Mouse (Mus musculus): ENCODE results near the gene Ncapd3.
A peak's percentile ranks its signal among the peaks of the same experiment; 100 is the strongest.

Ncapd3 gene

DNA sequence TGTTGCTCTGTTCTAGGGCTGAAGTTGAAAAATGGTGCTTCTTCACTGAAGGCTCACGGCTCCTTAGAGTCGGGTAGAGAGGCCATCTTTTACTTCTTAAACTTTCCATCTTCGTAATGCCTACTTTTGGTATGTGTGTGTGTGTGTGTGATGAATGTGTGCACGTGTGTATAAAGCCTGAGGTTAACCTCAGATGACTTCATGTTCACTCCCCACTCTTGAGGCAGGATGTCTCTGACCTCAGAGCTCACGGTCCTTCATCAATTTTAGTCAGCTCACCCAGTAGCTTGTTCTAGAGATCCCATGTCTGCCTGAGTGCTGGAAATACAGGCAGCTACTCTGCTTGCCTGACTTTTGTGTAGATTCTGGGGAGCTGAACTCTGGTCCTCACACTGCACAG, 13.9 kb downstream of the Ncapd3 start:
- DNase-seq (ENCODE audit: low read depth, low spot score), result no peak

DNA sequence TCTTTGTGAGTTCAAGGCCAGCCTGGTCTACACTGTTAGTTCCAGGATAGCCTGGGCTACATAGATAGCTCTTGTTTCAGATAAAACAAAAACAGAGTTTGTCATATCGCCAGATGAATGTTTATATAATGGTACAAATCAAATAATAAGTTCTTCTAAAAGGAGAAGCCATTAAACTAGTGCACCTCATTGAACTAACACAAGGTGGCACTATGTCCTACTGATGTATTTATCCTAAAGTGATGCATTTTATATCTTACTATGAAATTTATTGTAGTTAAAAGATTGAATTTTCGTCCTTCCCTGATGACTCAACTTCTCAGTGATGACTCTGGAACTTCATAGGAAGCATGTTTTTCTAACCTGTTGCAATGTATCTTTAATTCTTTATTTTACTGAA, 19.5 kb downstream of the Ncapd3 start:
- peak; percentile 39 for DNase-seq (ENCODE audit: low read depth, low spot score)

DNA sequence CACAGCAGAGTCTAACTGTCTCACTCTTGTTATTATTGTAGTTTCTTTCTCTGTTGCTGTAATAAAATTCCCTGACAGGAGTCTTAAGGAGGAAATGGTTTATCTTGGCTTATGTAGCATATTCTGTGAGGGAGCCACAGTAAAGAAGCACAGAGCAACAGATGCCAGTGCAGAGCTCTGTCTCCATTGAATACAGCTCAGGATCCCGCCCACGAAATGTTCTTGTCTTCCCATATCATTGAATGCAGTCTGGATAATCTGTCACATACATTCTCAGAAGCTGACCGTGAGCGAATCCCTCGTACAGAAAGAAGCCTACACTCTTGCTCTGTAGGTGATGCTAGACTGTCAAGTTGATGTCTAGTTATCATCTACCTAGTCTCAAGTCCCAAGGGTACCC, 28.4 kb downstream of the Ncapd3 start:
- DNase-seq (ENCODE audit: low read depth, low spot score), result no peak

DNA sequence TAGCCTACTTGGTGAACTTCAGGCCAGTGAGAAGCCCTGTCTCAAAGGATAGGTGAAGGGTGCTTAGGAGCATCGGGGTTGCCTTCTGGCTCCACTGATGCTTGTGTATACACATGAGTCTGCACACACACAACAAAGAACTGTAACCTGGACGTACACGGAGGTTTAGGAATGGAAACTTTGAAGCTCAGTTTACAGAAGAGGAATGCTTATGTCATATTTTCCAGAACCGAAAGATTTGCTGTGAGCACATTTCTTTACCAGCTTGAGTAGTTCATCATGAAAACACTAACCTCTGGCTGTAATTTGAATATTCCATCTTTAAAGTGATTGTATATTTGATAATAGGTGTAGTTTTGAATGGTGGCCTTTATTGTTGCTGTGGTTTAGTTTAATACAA, 40.9 kb downstream of the Ncapd3 start:
- DNase-seq (ENCODE audit: low read depth, low spot score), result no peak

DNA sequence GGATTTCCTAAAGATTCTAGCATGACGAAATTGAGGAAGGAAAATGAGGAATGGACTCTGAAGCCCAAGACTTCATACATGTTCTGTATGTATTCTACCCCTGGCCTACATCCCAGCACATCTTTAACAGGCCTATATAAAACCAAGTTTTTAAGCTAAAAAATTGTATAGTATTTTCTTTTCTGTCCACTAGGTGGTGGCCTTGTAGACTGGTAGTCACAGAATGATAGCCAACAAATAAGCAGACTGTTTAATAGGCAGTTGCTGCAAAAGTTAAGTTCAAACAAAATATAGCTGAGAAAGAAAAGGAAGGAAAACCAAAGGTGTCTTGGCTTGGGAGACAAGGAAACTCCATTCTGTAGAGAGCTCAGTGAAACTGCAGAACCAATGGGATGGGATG, 44.7 kb downstream of the Ncapd3 start:
- DNase-seq (ENCODE audit: low read depth, low spot score), result peak; percentile 41

DNA sequence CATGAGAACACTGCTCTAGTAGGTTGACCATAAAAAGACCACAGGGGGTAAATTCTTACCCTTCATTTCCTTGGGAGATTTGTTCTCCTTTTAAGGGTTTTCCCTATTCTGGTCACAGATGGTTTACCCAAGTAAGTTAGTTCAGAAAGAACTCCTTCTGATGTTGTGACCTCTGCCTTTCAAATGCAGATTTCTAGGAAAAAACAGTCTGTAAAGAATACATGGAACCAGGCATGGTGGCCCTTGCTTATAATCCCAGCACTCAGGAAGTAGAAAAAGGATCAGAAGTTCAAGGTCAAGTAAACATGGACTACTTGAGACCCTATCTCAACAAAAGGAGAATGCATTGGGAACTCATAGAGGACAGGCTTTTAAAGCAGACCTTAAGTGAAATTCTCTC, 45.8 kb downstream of the Ncapd3 start:
- DNase-seq (ENCODE audit: low read depth, low spot score), result no peak

DNA sequence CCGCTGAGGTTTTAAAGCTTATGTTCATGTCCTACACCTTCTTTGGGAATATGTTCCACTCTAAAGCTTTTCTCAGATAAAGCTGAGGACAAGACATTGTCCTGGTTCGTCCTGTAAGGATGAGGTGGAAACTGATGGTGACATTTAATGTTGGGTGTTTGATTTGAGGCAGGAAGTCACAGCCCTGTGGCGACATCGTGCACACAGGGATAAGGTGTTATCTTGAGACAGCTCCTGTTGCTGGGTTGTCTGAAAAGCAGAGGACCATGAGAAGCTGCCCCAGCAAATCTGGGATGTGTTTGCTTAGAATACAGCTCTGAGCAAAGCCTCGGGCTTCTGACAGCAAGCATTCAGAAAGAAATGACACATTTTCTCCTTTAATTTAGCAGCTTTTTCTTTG, 56.3 kb downstream of the Ncapd3 start:
- no peak for DNase-seq (ENCODE audit: low read depth, low spot score)

DNA sequence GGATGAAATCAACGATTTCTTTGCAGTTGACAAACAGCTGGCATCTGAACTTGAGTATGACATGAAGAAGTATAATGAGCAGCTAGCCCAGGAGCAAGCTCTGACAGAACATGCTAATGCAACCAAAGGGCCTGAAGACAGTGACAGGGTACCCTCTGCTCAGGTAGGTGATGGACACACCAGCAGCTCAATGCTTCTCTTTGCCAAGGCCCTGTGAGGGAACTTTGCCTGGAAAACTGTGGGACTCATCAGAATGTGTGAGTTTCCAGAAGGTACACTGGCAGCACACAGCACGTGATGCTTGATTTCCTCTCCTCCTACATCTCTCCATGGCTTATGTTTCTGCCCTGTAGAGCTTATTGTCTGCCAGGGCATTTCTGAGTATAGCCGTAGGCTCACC, 57.4 kb downstream of the Ncapd3 start:
- no peak for DNase-seq (ENCODE audit: low read depth, low spot score)

DNA sequence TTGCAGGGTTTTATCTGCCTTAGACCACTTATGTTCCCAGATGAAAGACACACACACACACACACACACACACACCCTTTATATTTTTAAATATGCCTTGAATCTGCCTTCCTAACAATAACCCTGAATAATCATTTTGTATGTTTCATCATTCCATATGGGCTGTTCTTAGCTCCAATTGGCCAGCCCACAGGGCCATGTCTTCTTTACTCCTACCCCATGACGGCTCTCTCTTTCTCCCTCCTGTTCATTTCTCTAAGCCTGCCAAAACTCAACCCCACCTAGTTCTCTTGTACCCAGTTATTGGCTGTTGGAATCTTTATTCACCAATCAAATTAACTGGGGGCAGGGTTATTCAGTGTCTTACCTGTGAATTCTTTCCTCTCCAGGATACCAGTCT, 60.2 kb downstream of the Ncapd3 start:
- no peak for DNase-seq (ENCODE audit: low read depth, low spot score)

DNA sequence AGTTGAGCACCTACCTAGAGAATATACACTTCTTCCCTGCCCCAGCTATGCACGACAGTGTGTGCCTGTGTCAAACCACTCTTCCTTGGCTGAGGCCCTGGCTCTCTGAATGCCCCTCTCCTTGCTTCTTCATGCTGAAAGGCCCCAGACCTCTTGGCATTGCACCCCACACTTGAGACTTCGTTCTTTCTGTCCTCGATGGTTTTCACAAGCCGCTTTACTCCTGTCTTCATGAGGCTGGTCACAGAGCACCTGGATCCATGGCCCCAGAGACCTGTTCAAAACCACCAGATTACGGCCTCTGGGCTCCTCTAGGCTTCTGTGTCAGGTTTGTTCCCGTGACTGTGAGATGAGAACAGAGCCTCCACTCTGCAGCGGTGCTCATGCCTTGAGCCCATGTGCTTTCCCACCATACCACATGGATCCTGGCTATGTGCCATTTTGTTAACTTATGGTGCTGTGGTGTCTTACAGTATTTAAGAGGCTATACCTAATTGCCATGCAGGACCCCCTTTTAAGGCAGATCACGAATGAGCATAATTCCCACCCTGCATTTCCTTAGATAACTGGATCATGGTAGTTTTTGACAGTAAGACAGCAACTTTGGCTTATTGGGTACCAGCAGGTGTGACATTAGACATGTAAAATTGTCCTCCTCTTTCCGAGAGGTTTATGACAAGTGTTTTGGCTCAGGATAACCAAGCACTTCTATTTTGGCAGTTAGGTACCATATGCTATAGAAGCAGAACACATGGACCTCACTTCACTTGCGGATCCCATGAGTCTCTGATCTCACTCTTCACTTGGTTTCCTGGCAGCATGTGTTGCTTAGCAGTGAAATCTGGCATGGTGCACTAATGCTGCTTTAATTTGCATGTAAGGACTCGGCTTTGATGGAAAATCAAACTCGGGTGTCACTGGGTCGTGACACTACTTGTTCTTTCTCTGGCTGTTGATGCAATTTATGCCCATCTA, 61.1 kb downstream of the Ncapd3 start:
- no peak for DNase-seq (ENCODE audit: low read depth, low spot score)

DNA sequence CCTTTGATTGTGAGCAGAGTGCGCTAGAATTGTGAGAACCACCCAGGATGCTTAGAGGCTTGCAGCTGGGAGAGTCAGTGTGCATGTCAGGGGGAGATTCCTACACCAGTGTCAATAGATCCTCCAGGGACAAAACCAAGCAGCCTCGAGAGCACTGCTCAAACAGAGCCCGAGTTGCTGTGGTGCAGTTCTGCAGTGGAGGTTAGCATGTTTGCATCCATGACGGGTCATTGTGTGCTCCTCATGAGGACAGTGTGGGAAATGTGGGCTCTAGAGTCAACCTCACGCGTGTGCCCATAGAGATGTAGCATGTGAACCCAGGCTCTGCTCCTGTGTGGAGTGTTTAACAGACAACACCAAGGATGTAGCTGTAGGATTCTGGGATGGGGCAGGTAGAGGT, 62.9 kb downstream of the Ncapd3 start:
- no peak for DNase-seq (ENCODE audit: low read depth, low spot score)

DNA sequence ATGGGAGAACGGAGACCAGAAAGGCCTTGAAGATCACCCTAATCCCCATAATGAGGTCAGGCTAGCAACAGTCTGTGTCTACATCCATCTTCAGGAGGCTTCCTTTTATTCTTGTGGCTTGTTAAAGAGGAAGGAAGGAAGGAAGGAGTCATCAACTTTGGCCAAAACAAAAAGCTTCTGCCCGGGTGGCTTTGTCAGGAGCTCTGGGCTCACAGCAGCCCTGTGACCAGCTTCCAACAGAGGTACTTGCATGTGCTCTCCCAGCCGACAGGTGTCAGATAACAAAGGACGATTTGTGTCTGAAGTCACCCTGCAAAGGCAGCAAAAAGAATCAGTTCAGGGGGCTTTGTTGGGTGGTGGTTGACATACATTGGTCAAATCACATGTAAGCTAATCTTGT, 68.1 kb downstream of the Ncapd3 start:
- DNase-seq (ENCODE audit: low read depth, low spot score), result no peak

DNA sequence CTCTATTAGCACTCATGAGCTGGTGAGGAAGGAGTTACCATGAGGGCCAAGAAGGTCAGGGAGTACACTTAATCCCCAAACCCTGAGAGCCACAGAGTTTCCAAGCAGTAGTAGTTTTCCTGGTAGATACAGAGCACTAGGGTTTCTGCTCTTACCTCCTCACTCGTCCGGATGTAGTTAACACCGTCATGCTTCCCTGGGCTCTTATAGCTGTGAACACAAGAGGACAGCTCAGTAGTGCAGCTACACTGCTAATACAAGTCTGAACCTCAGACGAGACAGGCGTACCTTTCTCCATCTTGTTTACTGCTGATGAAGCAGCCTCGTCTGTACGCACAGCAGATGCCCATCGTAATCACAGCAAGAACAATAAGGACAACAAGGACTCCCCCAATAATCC, 68.6 kb downstream of the Ncapd3 start:
- no peak for DNase-seq (ENCODE audit: low read depth, low spot score)

DNA sequence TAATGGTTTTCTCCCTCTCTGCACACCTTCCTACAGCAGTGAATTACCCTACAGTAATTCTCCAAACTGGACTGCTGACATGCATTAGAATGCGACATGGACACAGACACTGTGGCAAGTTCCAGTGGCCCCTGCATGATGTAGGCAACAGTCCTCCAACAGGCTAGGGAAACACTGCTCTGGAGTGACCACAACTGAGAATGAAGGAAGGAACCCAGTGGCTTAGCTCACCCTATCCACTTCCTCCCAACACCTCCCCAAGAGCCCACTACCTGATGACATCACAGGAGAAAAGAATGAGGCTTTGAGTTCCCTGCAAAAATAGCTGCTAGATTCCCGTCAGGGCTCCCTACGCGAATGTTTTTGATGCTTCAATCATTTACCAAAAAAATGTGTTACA, 69.5 kb downstream of the Ncapd3 start:
- no peak for DNase-seq (ENCODE audit: low read depth, low spot score)

DNA sequence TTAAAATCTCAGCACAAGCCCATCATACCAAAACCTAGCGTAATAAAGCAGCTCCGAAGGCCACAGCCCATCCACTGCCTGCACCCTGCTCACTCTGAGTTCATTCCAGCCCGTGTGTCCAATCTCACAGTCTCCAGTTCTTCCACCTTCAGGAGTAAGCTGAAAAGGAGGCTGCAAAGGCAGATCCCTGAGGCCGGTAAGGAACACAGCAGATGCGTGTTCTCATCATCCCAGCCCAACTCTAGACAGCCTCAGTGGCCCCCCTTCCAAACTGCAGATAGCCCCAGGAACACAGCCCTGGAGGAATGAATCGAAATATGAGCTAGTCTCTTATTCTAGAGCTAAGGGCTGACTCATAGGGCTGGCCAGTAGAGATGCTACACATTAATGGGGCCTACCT, 71.5 kb downstream of the Ncapd3 start:
- no peak for DNase-seq (ENCODE audit: low read depth, low spot score)

DNA sequence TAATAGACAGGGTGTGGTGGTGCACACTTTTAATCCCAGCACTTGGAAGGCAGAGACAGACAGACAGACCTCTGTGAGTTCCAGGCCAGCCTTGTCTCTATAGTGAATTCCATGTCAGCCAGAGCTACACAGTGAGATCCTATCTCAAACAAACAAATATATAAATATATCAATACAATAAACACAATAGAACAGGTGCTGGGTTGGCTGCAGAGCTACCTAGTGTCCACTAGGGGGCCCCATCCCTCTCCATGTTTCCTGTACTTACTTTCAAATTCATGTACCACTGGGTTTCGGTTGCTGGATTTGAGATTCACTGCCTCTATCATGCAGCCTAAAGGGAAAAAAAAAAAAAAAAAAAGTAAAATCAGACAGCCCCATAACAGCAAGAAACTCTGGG, 76.1 kb downstream of the Ncapd3 start:
- DNase-seq (ENCODE audit: low read depth, low spot score), result peak; percentile 71

DNA sequence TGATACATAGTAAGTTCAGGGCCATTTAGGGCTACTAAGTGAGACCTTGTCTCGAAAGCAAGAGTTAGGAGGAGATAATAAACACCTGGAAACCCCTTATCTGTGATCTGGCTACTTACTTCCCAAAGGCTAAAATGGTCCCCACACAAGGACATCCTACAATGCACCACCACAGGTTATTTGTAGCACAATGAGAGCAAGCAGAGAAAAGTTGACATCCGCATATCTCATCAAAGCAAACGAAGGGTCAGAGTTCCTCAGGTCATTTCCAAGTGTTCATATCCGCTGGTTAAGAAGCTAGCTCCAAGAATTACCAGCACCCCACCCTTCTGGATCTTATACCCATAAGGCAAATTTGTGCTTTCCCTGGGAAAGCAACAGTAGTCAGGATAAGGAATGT, 78.5 kb downstream of the Ncapd3 start:
- no peak for DNase-seq (ENCODE audit: low read depth, low spot score)

DNA sequence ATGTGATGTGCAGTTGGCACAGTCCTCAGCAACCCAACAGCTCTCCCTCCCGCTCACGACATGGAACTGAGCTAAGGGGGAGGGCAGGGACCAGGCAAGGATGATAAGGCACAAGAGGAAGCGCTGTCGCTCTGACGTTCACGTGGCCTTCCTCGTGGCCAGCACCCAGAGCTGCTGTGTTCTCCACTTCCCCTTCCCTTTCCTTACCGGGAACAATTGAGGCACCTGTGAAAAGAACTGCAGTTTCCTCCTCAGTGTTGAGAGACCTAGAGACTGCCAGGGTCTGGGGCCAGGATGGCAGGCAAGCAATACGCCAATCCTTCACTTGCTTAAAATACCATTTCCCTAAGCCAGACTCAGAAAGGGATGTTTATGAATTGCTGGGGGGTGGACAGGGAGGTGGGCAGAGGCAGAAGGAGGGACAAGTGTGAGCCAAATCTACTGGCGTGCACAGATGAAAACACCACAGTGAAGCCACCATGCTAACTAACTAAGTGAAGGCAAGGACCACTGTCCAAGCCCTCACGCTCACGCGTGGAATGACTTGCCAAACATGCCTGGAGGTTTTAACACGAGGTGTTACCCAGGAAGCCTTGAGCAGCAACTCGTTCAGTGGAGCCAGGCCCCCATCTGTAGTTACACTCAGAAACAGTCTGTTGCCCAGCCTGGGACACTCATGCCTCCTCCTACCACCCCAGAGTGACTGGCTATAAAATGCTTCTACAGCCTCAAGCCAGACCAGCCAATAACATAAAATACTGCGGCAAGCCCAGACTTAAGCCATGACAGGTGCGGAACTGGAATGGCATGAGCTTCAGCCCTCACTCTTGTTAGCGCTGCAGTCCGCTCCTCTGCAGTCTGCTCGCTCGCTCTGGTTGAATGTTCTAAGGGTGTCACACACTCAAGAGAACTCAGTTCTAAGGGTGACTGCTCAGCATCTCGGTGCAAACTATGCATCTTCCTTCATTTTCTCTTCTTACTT, 79.8 kb downstream of the Ncapd3 start:
- DNase-seq (ENCODE audit: low read depth, low spot score), result no peak

DNA sequence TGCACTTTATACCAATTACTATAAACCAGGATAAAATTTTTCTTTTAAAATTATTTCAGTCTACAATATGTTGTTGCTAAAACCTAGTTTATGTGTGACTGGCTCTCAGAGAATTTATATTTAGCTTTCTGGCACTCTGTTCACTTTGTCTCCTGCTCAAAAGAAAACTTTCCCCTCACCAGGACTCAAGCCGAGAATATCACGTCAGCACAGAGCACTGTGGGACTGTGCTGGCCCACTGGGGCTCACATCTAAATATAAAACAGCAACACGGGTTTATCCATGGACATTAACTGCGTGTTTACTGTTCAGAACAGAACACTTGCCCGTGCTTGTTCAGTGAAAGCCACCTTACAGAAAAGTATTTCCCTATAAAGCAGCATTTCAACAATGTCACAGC, 80.7 kb downstream of the Ncapd3 start:
- DNase-seq (ENCODE audit: low read depth, low spot score), result no peak

DNA sequence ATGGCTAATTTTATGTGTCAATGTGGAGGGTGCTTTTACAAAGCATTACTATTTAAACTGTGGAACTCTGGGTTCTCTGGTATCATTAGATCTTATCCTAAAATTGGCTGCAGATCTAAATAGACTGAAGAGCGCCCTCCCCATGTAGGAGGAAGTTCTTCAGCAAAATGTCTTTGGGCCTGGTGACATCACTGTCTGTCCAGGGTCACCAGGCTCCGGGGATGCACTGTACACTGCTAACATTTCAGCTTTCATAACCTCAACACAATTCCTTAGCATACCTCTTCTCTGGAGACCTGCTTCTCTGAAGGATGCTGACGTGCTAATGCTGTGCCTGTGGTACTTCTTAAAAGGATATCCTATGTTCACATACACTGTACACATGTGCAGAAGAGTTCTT, 81.8 kb downstream of the Ncapd3 start:
- no peak for DNase-seq (ENCODE audit: low read depth, low spot score)

DNA sequence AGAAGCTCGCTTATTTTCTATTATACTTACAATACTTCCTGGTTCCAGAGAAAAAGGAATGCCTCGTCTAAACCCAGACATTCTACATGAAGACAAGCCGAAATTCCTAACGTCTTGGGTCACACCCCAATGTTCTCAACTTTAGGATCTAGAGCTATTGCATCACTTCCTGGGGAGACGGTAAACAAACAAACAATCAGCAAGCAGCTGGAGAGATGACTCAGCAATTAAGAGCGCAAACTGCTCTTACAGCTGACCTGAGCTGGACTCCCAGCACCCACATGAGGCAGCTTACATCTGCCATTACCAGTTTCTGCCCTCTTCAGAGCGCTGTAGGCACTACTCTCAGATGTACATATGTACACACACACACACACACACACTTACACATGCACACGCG, 91.3 kb downstream of the Ncapd3 start:
- no peak for DNase-seq (ENCODE audit: low read depth, low spot score)

DNA sequence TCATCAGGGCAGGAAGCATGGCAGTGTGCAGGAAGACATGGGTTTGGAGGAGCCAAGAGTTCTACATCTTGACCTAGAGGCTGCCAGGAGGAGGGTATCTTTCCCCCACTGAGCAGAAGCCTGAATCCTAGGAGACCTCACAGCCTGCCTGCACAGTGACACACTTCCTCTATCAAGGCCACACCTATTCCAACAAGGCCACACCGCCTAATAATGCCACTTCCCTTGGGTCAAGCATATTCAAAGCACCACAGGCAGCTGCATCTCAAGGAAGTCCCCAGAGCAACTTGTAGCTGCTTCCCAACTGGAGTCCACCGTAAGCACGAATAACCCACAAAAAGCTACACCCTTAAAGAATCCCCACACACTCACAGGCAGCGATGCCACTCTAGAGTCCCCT, 92.1 kb downstream of the Ncapd3 start:
- DNase-seq (ENCODE audit: low read depth, low spot score), result no peak

DNA sequence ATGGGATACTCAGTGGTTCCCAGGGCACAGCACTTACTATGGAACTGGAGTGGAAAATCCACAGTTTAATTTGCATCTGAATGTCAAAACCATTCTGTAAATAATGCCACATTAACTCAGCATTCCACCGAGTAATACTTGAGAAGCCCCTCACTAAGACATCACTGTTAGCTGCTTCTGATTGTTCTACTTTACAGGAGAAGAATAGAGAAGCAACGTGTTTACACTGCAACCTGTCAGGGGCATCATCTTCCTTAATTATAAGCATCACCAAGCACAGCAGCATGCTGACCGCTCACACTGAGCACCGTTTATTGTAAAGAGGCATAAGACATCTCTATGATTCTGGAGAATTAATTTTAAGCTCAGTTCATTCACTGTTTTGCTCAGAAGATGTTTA, 93.0 kb downstream of the Ncapd3 start:
- no peak for DNase-seq (ENCODE audit: low read depth, low spot score)

Measured in 3T3-L1 (cell line).